Mouse (Mus musculus) MN1 (cell line): ENCODE measurements at regions not wholly inside any gene's neighbourhood (a gene's known extent, or its start where the extent isn't known, plus 50 kb on each side); places are given as distances from the start of the nearest gene placed in this dataset.

Experiments
- DNase-seq: peaks from one replicate; pipeline ENCODE4 v3.0.0-alpha.2; 2016; ENCODE audit warnings: low spot score

DNA sequence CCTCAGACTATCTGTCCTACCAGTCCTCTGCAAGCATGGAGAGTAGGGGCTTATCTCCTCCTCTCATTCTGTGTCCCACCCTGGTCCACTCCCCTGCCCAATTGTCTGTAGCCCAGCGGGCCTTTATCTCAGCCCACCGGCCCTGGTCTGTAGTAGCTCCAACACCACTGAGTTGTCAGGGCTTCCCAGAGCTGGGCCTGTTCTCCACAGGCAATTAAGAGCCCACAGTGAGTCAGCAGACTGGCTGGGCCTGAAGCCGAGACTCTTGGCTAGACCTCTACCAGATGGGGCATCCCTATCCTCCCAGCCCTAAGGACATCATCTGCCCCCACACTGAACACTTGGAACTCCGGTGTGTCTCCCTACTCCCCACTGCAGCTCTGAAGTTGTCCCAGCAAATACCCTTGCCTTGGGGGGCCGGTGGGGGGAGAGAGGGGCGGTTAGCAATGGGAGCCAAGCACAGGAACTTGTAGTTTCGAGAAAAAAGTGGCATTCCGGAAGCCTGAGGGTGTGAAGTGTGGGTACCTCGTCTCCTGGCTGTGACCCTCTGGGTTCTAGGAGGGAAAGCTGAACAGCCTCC, 64.7 kb upstream of the Dlg1 start:
- peak; percentile 30 for DNase-seq

DNA sequence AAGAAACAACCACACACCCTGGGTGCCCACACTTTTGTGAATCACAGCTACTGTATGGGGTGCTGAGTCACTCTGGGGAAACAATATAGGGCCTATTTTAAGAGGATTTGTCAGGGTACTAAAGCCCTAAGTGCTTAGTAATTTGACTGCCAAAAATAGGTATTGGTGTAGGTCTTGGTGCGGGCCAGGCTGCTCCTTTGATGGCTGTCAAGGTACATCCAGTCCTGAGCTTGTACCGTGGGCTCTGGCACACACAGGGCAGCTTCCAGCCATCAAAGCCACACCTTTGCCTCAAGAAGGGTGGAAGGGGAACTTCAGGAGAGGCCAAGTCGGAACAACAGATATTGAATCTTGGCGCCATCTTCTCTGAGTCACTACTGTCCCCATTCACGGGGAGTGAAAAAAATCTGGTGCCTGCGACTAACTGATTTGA, 64.2 kb upstream of the Dlg1 start:
- DNase-seq, result no peak

DNA sequence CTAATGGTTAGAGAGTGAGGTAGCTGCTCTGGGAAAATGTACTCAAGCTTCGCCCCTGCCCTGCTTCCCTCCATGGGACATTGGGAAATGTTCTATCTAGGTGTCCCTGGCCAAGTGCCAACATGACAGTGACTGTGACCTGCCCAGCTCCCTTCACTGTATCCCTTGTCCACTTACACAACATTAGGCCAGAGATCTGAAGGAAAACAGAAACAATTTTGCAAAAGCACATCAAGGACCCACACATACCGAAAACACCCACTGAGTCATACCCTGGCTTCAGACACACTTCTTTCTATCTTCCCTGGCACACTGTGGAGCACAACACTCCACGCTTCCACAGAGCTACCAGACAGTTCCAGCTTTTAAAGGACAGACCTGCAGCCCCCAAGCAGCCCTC, 62.0 kb upstream of the Dlg1 start:
- DNase-seq, result no peak

- DNase-seq, result no peak
Observed at GRCm38 (mm10) chr16:31603185-31603584, 60.1 kb upstream of the Dlg1 start.

- no peak for DNase-seq
Observed at GRCm38 (mm10) chr16:31606389-31607177, 56.7 kb upstream of the Dlg1 start.

DNA sequence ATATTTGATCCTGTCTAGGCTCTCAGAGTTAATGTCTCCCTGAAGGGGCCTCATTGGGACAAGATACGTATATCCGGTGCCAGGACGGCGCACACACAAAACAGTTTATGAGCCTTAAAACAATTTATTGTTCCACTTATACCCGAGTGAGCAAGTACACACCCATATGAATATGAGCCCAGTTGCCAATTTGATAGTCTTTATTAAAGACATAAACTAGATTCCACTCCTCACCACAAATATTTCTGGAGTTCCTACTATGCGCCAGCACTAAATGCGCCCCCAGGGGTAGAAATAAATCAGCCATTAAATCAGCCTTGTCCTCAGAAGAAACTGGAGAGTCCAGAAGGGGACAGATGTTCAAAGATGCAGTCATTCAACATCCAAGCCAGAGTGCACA, 54.3 kb upstream of the Dlg1 start:
- no peak for DNase-seq

DNA sequence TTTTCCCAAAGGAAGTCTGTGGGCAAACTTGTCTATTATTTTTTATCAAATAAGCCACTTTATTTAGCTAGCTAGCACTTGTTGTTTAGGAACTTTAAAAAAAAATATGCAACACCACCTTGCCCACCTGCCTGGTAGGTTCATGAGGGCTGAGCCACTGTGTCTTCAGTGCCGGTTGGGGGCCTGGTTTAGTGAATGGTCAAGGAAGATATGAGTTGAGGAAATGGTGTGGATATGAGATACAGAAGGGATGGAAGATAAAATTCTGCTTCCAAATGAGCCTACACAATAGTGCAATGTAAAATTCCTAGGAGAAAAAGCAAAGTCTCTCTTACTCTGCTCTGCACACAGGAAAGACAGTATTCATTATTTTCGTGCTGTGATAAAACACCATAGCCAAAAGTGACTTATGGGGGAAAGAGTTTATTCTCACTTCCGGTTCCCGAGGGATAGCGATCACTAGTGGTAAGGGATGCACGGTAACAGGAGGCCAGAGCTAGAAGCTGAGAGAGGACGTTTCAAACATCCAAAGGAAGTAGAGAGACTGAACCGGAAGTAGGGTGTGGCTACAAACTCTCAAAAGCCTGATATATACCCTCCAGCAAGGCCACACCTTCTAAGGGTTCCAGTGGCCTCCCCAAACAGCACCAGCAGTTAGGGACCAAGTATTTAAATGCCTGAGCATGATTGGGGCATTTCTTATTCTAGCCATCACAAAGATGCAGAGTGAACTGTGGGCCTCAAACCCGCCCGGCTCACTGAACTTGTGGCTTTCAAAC, 53.7 kb upstream of the Dlg1 start:
- no peak for DNase-seq
